Mouse (Mus musculus) adrenal gland, adult 18-20 months (tissue): ENCODE measurements around the gene Cldn34b1. TPM values are rescaled to one million over a fixed set of nuclear protein-coding genes. Genes with fewer than 3 reads are reported as not detected.
"Not testable (repeated sequence)": the region's sequence is repeated elsewhere in the genome, so short reads cannot be mapped to it uniquely, and the experiment has no call there.

ENCODE experiments used
- DNase-seq, 2 experiments: peaks; one replicate each; pipeline ENCODE4 v3.0.0; 2021 to 2022; ENCODE audit warnings: low spot score in 2 of 2
- long read RNA-seq, 2 experiments: library from polyadenylated mRNA; stranded (forward); transcript quantifications; one replicate each; pipeline ENCODE4 v2.0.0; 2021
- total RNA-seq, 2 experiments: library from RNA; stranded (reverse); gene quantifications; 1 replicate in 1 of 2; 2 replicates in 1 of 2; pipeline ENCODE4 v1.2.3; 2021

Cldn34b1 gene
- not detected for total RNA-seq
- long read RNA-seq, experiment 1: 0 reads
- long read RNA-seq, experiment 2: 0 reads

- not testable (repeated sequence) for DNase-seq
These were observed at the start of gene Cldn34b1 for GRCm38 (mm10) chrX:154890167-154890566. Cldn34b1 (minus strand) TSS chrX:154890267.

GRCm38 (mm10) chrX:154935887-154936286 lies 45.8 kb upstream of the Cldn34b1 start, which contains the start of gene Magea6:
Magea6 (minus strand) TSS chrX:154935987.
- not testable (repeated sequence) for DNase-seq

Other genes starting within 250 kb of the Cldn34b1 start
- gene Magea6, start 45.7 kb upstream of the Cldn34b1 start, total RNA-seq: not detected
- not detected for gene Magea3, start 59.2 kb upstream of the Cldn34b1 start, total RNA-seq
- gene Magea8, start 105.6 kb upstream of the Cldn34b1 start, total RNA-seq: not detected
- not detected for gene Magea5, start 172.9 kb upstream of the Cldn34b1 start, total RNA-seq
- not detected for gene Magea1, start 199.5 kb upstream of the Cldn34b1 start, total RNA-seq
- not detected for gene Magea2, start 203.4 kb upstream of the Cldn34b1 start, total RNA-seq
- not detected for gene Cldn34b2, start 238.1 kb upstream of the Cldn34b1 start, total RNA-seq